Mouse (Mus musculus) megakaryocyte-erythroid progenitor cell, adult 5-6 weeks (primary cell): ENCODE data around the gene Nr5a1. TPM values are rescaled to one million over a fixed set of nuclear protein-coding genes. Genes with fewer than 3 reads are reported as not detected.

Experiments
- ATAC-seq: replicated peaks from 2 replicates; pipeline ENCODE4 v1.8.0; 2016; ENCODE audit warnings: mild to moderate bottlenecking, inconsistent platforms; ENCODE audit not compliant: severe bottlenecking, poor library complexity, low FRiP score, low TSS enrichment
- total RNA-seq, 2 experiments: library from RNA; stranded (forward) in 1 of 2; stranded (reverse) in 1 of 2; fragments of 200-1000, 215-1000 nt in 1 of 2; fragments of >200 nt in 1 of 2; fragmentation: Nextera tagmentation in 1 of 2; gene quantifications; 2 replicates each; pipeline ENCODE4 v1.2.3; 2014 to 2017

The Nr5a1 gene
- total RNA-seq, 2 experiments from 2014 or later = not detected

GRCm38 (mm10) chr2:38708907-38709688 is 5.2 kb downstream of the Nr5a1 start:
- no peak for ATAC-seq

GRCm38 (mm10) chr2:38706661-38707060 is 7.7 kb downstream of the Nr5a1 start:
- no peak for ATAC-seq

DNA sequence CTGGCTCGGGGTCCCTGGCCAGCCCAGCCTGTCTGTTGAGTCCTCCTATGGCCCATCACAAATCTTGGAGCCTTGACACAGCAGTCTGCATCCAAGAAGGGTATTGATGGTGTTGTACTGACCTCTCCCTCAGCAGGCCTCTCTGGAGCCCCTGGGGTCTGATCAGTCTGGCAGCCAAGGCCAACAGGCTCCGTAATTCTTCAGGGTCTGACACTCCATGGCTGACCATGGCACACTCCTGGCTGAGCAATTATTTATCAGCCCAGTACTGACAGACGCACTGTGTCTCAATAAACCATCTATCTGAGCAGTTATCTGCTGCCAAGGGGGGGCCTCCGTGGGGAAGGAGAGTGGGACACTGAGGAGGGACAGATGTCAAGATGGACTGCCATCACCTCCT is 9.3 kb downstream of the Nr5a1 start:
- no peak for ATAC-seq

DNA sequence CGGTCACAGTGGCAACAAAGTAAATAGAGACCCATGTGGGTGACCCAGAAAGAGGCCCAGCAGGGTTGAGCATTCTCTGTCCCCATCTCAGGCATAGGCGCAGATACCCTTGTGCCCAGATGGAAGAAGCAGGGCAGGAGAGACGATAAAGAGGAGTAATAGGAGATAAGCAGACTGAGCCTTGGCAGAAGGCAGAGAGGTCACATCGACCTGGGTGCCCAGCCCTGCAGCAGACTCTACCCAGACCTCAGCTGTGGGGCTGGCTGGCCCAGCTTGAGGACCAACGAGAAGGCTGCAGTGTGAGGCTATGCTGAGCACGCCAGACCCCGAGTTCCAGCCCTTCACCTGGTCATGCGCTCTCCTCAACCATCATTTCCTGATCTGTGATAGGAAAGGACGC is 10.0 kb downstream of the Nr5a1 start:
- no peak for ATAC-seq

DNA sequence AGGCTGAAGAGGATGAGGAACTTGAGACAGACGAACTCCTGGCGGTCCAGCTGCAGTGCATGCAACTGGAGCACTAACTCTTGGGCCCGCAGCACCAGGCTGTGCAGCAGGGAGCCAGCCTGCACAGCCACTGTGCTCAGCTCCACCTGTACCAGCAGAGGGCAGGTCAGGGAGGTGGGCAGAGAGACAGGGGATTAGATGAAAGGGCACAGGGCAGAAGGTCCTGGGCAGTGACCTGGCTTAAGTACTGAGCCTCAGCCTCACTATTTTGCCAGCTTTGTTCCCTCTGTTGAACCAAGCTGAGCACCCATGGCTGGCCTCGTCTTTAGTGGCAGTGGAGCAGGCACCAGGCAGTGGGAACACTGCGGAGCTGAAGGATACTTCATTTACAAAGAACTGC is 14.2 kb downstream of the Nr5a1 start:
- ATAC-seq = 0 out of 2 replicates have a peak, but pooled peaks have one; percentile 23

- no peak for ATAC-seq
These were observed 15.7 kb downstream of the Nr5a1 start for GRCm38 (mm10) chr2:38698623-38699022.

DNA sequence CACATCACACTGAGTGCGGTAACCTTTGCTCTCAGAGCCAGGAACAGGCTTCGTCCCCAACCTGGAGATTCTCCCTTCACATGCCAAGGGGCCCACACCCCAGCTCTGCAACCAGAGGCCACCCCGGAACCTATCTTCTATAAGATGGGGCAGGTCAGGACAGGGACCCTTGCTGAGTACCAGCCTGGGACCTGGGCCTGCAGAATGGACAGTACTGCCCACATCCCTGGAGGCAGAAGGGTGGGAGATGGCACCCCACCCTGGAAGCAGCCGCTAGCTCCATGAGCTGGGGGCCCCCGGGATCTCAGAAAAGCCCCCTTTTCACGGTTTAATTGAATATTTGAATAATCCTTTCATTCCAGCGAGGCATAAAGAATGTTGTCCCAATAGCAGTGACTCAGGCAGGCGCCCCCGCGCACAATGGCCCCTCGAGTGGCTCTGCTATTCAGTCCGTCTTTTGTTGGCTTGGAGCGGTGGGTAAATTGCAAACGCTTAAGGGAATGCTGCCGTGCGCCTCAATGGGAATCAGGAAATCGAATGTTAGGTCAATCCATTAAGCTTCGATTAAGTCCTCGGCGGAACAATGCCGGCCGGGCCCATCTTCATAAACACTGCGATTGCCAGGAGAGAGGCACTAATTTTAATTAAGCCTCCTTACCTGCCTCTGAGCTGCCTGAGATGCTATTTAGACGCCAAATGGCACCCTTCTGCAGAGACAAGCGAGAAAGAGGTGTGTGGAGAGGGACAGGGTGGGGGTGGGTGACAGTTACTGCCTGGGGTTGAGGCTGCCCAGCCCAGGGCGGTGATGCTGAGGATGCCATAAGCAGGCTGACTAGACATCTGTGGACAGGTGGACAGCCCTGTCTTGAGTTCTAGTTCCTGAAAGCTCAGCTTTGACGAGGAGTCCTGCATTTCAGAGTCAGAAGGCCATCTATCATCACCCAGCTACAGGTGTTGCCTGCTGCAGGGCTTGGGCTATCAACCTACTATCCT is 16.9 kb downstream of the Nr5a1 start:
- ATAC-seq = no peak

DNA sequence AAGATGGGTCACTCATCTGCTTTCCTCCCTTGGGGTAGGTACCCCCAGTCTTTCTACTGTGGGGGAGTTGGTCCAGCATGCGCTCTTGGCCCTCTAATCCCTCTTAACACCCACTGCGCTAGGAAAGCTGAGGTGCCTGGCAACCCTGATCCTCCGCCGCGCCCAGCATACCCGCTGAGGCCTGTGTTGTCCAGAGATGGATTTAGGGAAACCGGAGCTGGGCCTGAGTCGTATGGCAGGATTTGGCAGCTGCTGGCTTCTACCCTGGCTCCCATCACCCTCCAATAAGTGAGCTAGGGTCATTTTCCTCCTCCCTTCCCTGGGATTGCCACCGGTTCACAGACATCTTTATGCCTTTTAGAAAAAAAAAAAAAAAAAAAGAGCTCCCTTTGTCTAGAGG is 18.6 kb downstream of the Nr5a1 start:
- no peak for ATAC-seq

GRCm38 (mm10) chr2:38691542-38691941 is 22.8 kb downstream of the Nr5a1 start:
- ATAC-seq = no peak

GRCm38 (mm10) chr2:38689881-38690280 is 24.5 kb downstream of the Nr5a1 start:
- no peak for ATAC-seq

DNA sequence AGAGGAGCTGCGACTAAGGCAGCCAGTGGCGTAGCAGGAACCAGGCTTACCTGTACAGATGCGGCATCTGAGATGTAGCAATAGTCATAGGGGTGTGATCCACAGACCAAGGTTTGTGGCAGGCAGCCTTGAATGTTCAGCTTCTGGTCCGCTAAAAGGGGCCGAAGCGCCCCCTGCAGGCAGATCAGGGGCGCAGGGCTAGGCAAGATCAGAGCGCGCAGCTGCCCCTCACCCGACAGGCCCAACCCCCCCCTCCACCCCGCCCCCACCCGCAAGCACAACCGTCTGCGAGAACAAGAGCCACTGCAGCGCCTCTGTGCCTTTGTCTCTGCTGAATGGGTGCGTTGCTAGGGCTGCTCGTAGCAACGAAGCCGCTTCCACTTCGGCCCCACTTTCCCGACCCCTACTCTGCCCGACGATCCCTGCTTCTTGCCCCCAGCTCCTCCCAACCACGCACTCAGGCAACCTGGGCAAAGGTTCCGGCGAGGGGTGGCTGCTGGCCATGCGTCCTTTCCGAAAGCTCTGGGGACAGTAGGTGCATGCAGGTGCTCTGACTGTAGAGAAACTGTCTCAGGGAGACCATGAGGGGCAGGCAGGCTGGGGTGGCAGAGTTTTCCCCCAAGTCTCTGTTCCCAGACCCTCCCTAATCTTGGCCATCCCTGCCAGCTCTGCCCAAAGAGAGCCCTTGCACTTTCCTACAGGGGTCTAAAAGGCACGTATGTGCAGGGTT is 25.4 kb downstream of the Nr5a1 start:
- ATAC-seq = peak; percentile 9; the same call in 1 of the 2 replicates

DNA sequence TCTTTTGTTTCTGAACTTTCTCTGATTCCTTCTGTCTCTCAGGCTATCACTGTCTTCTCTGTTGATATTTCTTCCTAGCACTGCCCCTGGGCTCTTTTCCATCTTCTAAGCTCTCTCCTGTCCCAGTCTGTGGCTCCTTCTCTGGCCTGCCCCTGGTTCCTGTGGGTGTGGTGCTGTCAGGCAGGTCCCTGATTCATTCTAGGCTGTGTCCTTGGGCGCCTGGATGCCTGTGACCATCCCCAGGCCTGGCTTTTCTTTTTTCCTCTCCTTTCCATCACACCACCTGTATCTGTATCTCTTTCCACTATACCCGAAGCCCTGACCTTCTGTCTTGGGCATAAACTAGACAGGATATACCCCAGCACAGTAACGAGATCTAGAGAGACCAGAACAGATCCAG is 28.6 kb downstream of the Nr5a1 start:
- ATAC-seq = no peak

- no peak for ATAC-seq
These were observed 31.3 kb downstream of the Nr5a1 start for GRCm38 (mm10) chr2:38683083-38683482.

GRCm38 (mm10) chr2:38682209-38682608 is 32.1 kb downstream of the Nr5a1 start:
- ATAC-seq = no peak

DNA sequence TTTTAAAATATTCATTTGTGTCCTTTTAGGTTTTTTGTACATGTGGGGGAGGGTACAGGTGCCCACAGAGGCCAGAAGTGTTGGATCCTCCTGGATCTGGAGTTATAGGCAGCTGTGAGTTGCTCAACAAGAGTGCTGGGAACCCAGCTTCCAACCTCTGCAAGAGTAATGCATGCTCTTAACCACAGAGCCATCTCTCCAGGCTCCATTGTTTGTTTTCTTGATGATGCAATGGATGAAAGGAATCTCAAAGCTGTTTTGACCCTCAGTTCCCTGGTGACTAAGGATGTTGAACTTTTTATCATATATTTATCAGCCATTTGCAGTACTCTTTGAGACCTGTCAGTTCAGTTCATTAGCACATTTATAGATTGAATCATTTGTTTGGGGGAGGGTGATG is 35.4 kb downstream of the Nr5a1 start:
- no peak for ATAC-seq

- no peak for ATAC-seq
These were observed 38.9 kb downstream of the Nr5a1 start for GRCm38 (mm10) chr2:38675366-38675969.

GRCm38 (mm10) chr2:38672496-38672895 is 41.8 kb downstream of the Nr5a1 start:
- no peak for ATAC-seq

DNA sequence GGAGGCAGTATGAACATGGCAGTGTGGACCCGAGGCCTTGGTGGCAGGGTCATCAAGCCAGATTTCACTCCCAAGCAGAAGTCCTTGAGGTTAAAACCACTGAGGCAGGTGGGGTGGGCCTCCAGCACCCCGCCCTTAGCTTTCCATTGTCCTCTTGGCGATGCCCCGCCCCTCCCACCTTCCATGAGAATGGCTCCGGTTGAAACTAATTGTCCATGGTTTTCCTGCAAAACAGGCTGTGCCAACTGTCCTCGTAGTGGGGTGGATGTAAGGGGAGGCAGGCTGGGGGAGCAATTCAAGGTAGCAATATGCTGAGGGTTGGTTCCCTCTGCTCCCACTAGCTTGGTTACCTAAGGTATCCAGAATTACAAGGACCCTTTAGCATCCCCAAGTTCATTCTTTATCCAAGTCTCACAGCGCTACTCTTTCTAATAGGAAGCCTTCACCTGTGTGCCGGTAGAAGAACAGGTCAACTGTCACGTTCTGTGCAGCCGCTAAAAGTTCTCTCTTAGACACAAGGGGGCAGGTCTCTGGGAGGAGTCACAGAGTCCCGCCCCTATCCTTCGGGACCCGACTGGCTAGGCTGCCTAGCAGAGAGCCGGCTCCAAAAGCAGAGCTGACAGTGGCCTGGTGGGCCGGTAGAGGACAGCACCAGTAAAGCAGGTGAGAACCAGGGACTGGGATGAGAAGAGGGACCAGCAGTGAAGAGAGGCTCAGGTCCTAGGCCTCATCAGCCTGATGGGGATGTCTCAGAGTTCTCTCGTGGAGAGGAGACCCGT is 45.4 kb downstream of the Nr5a1 start:
- ATAC-seq = peak; percentile 82

- ATAC-seq = no peak
These were observed 52.9 kb downstream of the Nr5a1 start for GRCm38 (mm10) chr2:38661398-38661797.
